Mouse (Mus musculus) spleen, adult 2 months (tissue): ENCODE results near the gene Capn7.

Source experiments
- CTCF ChIP-seq: fragments of 200-500 bp; IDR thresholded peaks from 2 replicates; pipeline ENCODE4 v1.5.1; 2011; ENCODE audit warnings: mild to moderate bottlenecking, inconsistent platforms; ENCODE audit not compliant: insufficient read depth, insufficient read length, insufficient replicate concordance; ENCODE audit errors: extremely low read depth
- POLR2A ChIP-seq: fragments of 200-500 bp; IDR thresholded peaks from 2 replicates; pipeline ENCODE4 v1.6.1; 2011; ENCODE audit warnings: low read depth, low read length, inconsistent platforms

GRCm38 (mm10) chr14:31316613-31317012, 19.8 kb upstream of the Capn7 start:
- TF ChIP-seq CTCF, result no peak
- TF ChIP-seq POLR2A, result no peak
